Mouse (Mus musculus) embryonic facial prominence, embryonic 11.5 days (tissue): ENCODE data around the gene Fzd7. TPM values are rescaled to one million over a fixed set of nuclear protein-coding genes. Genes with fewer than 3 reads are reported as not detected.

Experiments used
- ATAC-seq: fragments of 200-750 bp; cut with Nextera tagmentation; replicated peaks from 2 replicates; pipeline ENCODE4 v1.8.0; 2017; ENCODE audit warnings: low read depth; ENCODE audit not compliant: insufficient number of reproducible peaks, low FRiP score, low TSS enrichment
- DNase-seq: peaks from one replicate; pipeline ENCODE4 v3.0.0-alpha.2; 2015; ENCODE audit warnings: low spot score
- H3K27ac ChIP-seq: fragments of 300-500 bp; sonication (generic); replicated peaks from 2 replicates; pipeline ENCODE4 v1.5.1; 2014; ENCODE audit warnings: mild to moderate bottlenecking, low read depth, low read length, control low read depth
- H3K27me3 ChIP-seq: fragments of 300-500 bp; sonication (generic); 2 replicates; pipeline ENCODE4 v1.6.1; 2014; ENCODE audit warnings: mild to moderate bottlenecking, low read length, moderate library complexity, mixed read lengths; ENCODE audit not compliant: control insufficient read depth, insufficient read depth
- H3K36me3 ChIP-seq: fragments of 300-500 bp; sonication (generic); replicated peaks from 2 replicates; pipeline ENCODE4 v1.6.1; 2014; ENCODE audit warnings: low read depth, mild to moderate bottlenecking, low read length, moderate library complexity, mixed read lengths; ENCODE audit not compliant: control insufficient read depth, insufficient read depth
- H3K4me1 ChIP-seq: fragments of 300-500 bp; sonication (generic); 2 replicates; pipeline ENCODE4 v1.6.1; 2014; ENCODE audit warnings: low read length, mixed read lengths; ENCODE audit not compliant: control insufficient read depth, insufficient read depth
- H3K4me2 ChIP-seq: fragments of 300-500 bp; sonication (generic); 2 replicates; pipeline ENCODE4 v1.6.1; 2014; ENCODE audit warnings: low read depth, mild to moderate bottlenecking, control low read depth, low read length, moderate library complexity
- H3K4me3 ChIP-seq: fragments of 300-500 bp; sonication (generic); 2 replicates; pipeline ENCODE4 v1.5.1; 2014; ENCODE audit warnings: low read depth, low read length, control low read depth
- H3K9ac ChIP-seq: fragments of 300-500 bp; sonication (generic); replicated peaks from 2 replicates; pipeline ENCODE4 v1.6.1; 2014; ENCODE audit warnings: mild to moderate bottlenecking, control low read depth, low read length
- H3K9me3 ChIP-seq: fragments of 300-500 bp; sonication (generic); replicated peaks from 2 replicates; pipeline ENCODE4 v1.6.1; 2016; ENCODE audit warnings: mild to moderate bottlenecking, low read length, inconsistent platforms, mixed read lengths; ENCODE audit not compliant: control insufficient read depth
- WGBS: fragments of 180-500 bp; shearing (Covaris S2); extraction: QIAGEN DNeasy Blood & Tissue Kit; methylation state at CpG from one replicate; pipeline ENCODE4 v1.1.7; 2014; 5-methylcytosine and 5-hydroxymethylcytosine counted together
- polyA plus RNA-seq: library from polyadenylated mRNA; unstranded; fragments of >200 nt; fragmentation: Nextera tagmentation; extraction: Ambion mirVana; gene quantifications from 2 replicates; pipeline ENCODE4 v1.2.1, GENCODE M21; 2014

The Fzd7 gene
- polyA plus RNA-seq, 1 experiment from 2014 or later, result 19.3 TPM

DNA sequence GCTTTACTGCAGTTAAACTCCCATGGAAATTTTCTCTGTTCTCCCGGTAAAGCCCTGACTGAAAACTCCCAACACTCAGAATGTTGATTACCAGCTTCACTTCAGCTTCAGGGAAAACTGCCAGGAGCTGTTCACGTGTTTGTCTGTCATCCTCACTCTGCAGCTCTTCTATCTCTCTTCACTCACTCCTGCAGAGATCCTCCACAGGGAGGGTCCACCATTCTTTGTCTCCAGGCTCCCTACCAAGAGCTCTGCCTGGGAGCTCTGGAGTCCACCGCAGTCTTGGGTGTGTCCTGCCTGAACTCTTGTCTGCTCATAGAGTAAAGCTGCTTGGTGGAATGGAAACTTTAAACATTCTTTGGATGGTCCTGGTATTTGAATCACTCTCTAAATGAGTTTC is 25.4 kb upstream of the Fzd7 start:
- DNase-seq (no peak), ATAC-seq (no peak)
- H3K27ac ChIP-seq, result no peak overlapping the region
- no peaks in the 10 kb centered on the region for H3K27me3 ChIP-seq
- WGBS, result 28% methylated on average over 3 of the region's 3 CpGs
- H3K36me3 ChIP-seq, result no peaks in the 10 kb centered on the region
- no peak overlapping the region for H3K9ac ChIP-seq
- H3K4me3 ChIP-seq, result no peak overlapping the region
- no peak overlapping the region for H3K4me2 ChIP-seq
- H3K4me1 ChIP-seq, result no peaks in the 10 kb centered on the region; the same call in 1 of the 2 replicates
- H3K9me3 ChIP-seq, result no peaks in the 10 kb centered on the region

DNA sequence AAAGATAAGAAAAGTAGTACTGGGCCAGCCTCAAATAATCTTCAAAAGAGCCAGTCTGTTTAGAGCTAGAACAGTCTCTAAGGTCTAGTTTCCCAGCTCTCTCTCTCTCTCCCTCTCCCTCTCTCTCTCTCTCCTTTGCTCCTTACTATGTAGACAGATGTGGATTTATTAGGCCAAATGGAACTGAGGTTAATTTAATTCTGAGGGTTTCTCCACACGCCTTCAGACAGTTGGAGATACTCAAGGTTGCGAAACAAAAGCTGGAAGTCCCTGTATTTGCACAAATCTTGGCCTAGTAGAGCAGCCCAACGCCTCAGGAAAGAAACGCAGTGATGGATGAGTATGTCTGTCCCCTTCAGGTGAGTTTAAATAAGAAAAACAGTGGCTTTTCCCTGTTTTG is 24.4 kb upstream of the Fzd7 start:
- 70% methylated on average over 4 of the region's 4 CpGs for WGBS
- H3K27me3 ChIP-seq, result no peaks in the 10 kb centered on the region
- ATAC-seq, result no peak

DNA sequence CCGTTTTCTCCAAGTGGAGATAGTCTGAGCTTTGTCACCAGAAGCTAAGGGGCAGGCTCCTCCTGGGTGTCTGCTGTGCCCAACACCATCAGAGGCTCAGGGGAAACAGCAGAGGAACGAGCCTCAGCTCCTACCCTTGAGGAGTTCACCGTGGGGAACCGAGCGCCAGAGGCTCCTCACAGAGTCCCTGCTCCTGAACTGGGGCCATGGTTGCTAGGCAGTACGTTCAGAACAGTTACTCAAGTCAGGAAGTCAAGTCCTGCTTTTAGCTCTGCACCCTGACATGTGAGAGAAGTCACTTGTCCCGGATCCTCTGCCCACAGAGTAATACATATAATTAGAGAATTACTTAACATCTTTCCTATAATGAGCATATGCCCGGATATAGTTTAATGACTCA is 23.3 kb upstream of the Fzd7 start:
- Histone ChIP-seq H3K4me1 (no peaks in the 10 kb centered on the region; the same call in 1 of the 2 replicates), H3K27ac (0 out of 2 replicates have a peak overlapping the region, but pooled peaks have one; percentile 2), H3K4me2 (no peak overlapping the region), H3K9ac (no peak overlapping the region), H3K36me3 (no peaks in the 10 kb centered on the region), H3K9me3 (no peaks in the 10 kb centered on the region), H3K4me3 (no peak overlapping the region), H3K27me3 (no peaks in the 10 kb centered on the region)
- ATAC-seq, result no peak
- peak; percentile 43 for DNase-seq
- 13% methylated on average over 8 of the region's 8 CpGs for WGBS

More for the DNA sequence above, 24.4 kb upstream of the Fzd7 start:
- Histone ChIP-seq H3K4me2 (no peak overlapping the region), H3K4me1 (no peaks in the 10 kb centered on the region; the same call in 1 of the 2 replicates), H3K27ac (no peak overlapping the region), H3K36me3 (no peaks in the 10 kb centered on the region), H3K4me3 (no peak overlapping the region), H3K9ac (no peak overlapping the region), H3K9me3 (no peaks in the 10 kb centered on the region)
- no peak for DNase-seq

DNA sequence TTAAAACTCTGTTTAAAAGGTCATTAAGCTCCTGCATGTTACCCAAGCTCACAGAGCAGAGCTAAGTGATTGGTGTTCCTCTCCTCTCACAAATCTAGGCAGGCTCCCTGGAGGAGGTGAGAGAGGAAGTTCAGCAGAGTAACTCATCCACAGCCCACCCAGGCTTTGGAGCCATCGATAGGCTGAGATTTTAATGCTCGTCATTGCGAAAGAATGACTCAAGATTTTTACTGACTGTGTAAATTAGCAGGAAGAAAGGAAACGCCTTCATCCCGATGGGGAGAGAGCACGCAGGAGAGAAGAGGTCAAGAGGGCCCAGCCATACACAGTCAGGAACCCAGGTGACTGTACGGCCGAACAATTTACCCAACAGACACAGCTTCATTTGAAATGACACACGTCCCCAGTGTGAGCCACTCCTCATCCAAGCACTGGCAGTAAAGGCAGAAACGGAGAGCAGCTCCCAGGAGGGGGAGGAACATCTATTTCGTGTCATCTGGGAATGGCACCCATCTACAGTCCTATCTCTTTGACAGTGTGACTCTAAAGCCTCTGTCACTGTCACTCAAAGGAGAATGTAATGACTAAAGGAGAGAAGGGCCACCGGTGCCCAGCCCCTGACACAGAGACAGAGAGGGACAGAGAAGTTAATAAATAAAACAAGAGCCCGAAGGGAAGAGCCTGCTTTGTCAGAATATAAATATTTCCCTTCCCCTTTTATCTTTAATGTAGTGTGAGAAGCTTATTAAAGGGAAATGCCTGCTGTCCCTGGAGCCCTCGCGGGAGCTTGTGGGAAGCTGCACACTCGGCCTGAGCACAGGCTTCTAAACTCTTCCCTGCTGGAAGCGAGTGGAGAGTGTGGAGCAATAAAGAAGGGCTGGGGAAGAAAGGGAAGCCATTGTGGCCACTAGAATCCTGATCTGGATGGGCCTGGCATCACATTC is 17.3 kb upstream of the Fzd7 start:
- DNase-seq (no peak), ATAC-seq (no peak)
- Histone ChIP-seq H3K9ac (no peak overlapping the region), H3K4me2 (no peak overlapping the region), H3K4me3 (no peak overlapping the region), H3K27ac (no peak overlapping the region), H3K36me3 (no peaks in the 10 kb centered on the region), H3K9me3 (no peaks in the 10 kb centered on the region), H3K27me3 (no peaks in the 10 kb centered on the region), H3K4me1 (peaks cover 6% of the 10 kb centered on the region; the same call in 1 of the 2 replicates)
- WGBS, result 40% methylated on average over 17 of the region's 17 CpGs

DNA sequence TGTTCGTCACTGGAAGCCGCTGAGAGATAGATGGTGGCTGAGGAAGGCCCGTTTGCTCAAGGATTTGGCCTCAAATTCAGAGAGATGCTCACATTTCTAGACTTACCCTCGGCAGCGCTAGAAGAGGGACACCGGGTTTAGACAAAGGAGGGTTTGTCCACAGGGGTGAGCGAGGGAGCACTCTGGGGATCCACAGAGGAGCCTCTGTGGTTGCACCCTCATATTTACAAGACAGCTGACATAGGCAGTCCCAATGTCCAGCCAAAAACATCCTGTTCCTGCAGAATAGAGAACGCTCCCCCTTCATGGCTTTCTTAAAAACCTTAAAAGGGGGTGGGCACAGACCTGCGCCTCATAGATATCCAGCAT is 16.6 kb upstream of the Fzd7 start:
- WGBS, result 51% methylated on average over 9 of the region's 9 CpGs
- no peaks in the 10 kb centered on the region for H3K9me3 ChIP-seq
- H3K27ac ChIP-seq, result no peak overlapping the region
- no peak overlapping the region for H3K4me2 ChIP-seq
- H3K4me1 ChIP-seq, result peaks cover 6% of the 10 kb centered on the region; the same call in 1 of the 2 replicates
- H3K9ac ChIP-seq, result no peak overlapping the region
- DNase-seq (no peak), ATAC-seq (no peak)
- no peaks in the 10 kb centered on the region for H3K36me3 ChIP-seq
- no peak overlapping the region for H3K4me3 ChIP-seq
- no peaks in the 10 kb centered on the region for H3K27me3 ChIP-seq

DNA sequence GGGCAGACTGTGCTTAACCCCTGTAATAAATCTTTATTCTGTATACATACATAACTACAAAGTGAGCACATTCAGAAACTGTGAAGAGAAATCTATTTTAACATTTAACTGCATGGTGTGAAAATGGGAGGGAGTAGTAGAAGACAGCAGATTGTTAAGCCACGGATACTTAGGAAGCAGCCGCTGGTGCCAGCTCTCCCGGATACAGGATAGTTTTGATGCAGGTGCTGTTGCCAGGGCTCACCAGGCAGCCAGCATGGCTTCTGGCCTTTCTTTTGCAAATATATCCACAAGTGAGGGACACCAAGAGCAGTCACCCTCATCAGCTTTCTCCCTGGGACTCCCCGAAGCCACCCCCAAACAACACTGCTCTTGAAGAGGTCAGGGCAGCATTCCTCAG is 13.1 kb upstream of the Fzd7 start:
- 24% methylated on average over 4 of the region's 4 CpGs for WGBS
- peaks cover 9% of the 10 kb centered on the region for H3K4me1 ChIP-seq
- no peaks in the 10 kb centered on the region for H3K36me3 ChIP-seq
- H3K4me2 ChIP-seq, result no peak overlapping the region
- H3K9ac ChIP-seq, result no peak overlapping the region
- H3K9me3 ChIP-seq, result no peaks in the 10 kb centered on the region
- ATAC-seq (no peak), DNase-seq (no peak)
- no peak overlapping the region for H3K4me3 ChIP-seq
- H3K27ac ChIP-seq, result no peak overlapping the region
- no peaks in the 10 kb centered on the region for H3K27me3 ChIP-seq

DNA sequence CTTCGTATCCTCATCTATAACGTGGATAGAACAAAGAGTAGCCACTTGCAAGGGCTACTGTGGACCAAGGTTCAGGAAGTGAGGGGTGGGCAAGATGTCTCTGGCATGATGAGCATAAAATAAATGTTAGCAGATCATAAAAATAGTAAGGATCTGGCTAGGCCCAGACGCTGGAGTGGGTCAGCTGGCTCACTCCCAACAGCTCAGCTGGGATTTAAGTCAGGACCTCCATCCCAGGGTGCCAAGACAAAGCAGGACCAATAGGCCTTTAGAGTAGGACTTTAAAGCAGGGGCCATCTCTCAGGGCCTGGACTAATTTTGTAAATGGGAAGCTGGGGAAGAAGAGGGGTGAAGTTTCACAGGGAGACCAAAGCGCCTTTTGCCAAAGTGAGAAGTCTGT is 11.5 kb upstream of the Fzd7 start:
- DNase-seq, result no peak
- Histone ChIP-seq H3K4me1 (peaks cover 3% of the 10 kb centered on the region), H3K36me3 (no peaks in the 10 kb centered on the region), H3K4me3 (no peak overlapping the region), H3K27me3 (no peaks in the 10 kb centered on the region), H3K9me3 (no peaks in the 10 kb centered on the region), H3K4me2 (no peak overlapping the region), H3K9ac (no peak overlapping the region), H3K27ac (no peak overlapping the region)
- WGBS, result 48% methylated on average over 4 of the region's 4 CpGs
- ATAC-seq, result no peak

DNA sequence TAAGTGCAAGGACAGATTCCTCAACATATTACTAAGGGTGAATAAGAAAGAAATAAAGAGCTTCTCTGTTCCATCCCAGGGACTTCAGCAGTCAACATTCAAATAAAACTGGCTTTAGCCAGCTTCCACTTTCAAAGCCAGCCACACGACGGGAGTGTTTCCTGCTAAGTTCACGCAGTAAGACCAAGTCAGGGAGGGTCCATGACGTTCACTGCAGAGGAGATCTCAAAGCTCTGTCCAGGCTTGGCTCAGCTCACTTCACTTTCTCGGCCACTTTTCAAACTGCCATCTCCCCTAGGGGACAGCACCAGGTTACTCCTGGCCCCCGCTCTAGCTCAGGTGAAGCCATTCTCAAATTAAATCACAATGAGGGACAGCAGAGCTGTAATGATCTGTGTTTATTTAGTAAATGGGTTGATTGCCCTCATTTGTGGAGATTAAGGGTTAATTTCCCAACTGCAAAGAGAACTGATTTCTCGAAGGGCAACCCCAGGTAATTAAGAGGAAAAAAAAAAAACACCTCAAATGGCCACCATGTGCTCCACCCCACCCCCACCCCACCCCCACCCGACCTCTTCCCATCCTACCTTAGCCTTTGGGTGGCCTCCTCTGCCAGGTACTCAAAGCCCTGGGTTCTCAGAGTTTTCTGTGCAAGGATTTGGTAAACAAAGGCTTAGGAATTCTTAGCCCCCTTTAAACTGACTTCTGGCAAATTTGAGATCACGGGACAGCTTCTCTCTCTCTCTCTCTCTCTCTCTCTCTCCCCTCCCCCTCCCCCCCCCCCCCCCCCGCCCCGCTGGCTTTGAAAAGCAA is 9.7 kb upstream of the Fzd7 start:
- peaks cover 3% of the 10 kb centered on the region for H3K4me1 ChIP-seq
- no peak overlapping the region for H3K9ac ChIP-seq
- H3K27me3 ChIP-seq, result no peaks in the 10 kb centered on the region
- no peak for ATAC-seq
- no peak overlapping the region; the same call in 1 of the 2 replicates for H3K4me2 ChIP-seq
- no peak overlapping the region for H3K4me3 ChIP-seq
- no peaks in the 10 kb centered on the region for H3K36me3 ChIP-seq
- peak; percentile 36 for DNase-seq
- H3K27ac ChIP-seq, result no peak overlapping the region
- H3K9me3 ChIP-seq, result no peaks in the 10 kb centered on the region
- 3% methylated on average over 9 of the region's 11 CpGs for WGBS
